Mouse (Mus musculus): Measurements from ENCODE around the gene Rpgrip1l.

Gene Rpgrip1l

DNA sequence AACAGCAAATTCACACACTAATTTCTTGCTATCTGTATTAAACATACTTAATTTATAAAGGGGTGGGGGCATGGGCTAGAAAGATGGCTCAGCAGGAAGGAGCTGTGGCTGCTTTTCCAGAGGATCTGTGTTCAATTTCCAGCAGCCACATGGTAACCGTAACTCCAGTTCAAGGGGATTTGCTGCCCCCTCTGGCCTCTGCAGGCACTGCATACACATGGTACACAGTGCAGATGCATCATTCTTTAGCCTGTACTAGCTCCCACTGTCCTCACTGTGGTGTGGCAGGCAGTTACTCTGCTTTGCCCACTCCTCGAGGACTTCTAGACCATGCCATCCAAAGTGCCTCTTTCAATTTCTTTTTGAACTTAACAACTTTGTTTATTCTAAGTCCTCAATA, 36.7 kb downstream of the Rpgrip1l start:
- no peak for DNase-seq (ENCODE audit: low read depth, low spot score)

DNA sequence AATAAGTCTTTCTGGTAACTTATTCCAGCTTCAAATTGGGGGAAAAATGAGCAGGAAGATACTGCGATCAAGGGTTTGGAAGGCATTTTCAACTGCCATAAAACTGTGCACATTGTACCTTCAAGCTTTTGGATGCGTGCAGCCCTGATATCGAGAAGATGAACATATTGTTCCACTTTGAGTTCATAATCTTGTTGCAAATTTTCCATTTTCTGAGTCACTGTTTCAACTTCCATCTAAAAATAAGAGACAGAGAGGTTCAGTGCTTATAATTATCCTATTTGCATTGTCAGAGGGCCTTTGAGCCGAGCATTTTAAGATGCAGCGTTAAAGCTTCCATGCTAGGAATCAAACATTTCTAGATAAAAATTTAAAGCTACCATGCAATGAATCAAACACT, 39.6 kb downstream of the Rpgrip1l start:
- DNase-seq (ENCODE audit: low read depth, low spot score), result no peak

DNA sequence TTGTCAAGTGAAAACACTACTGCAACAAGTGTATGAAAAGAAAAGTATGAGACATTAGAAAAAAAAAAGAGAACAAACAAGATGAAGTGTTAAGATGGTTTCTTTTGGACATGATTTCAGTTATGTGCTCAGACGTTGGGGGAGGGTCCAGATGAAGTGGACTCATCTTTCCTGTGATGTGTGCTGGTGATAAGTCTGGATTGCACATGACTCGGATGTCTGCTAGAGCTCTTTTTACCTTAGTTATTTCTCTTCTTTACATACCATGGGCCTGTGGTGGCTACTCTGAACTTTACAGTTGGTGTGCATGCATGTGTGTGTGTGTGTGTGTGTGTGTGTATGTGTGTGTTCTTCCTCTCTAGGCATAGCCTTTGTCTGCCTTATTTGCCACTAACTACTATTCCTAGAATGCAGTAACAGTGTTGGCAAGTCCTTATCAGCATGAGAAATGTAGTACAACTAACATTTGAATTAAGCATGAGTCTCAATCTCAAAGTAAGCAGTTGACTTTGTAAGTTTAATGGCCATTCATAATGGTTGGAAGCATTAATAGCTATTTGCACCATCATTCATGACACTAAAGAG, 43.6 kb downstream of the Rpgrip1l start:
- DNase-seq (ENCODE audit: low read depth, low spot score), result no peak

DNA sequence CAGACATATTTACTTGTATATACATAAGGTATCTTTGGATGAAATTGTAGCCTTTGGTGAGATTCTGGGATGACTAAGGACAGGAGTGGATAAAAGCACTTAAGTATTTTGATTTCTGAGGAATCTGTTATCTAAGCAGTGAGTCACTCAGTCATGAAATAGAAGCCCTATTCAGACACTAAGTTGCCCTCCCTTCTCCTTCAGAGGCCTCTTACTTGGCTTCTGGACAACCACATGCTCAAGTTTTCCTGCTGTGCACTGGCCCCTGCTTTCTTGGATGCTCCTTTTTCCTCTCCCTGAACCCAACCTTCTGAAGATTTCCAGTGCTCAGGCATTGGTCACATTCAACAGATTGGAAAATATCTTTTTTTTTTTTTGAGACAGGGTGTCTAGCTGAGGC, 48.5 kb downstream of the Rpgrip1l start:
- no peak for DNase-seq (ENCODE audit: low read depth, low spot score)

DNA sequence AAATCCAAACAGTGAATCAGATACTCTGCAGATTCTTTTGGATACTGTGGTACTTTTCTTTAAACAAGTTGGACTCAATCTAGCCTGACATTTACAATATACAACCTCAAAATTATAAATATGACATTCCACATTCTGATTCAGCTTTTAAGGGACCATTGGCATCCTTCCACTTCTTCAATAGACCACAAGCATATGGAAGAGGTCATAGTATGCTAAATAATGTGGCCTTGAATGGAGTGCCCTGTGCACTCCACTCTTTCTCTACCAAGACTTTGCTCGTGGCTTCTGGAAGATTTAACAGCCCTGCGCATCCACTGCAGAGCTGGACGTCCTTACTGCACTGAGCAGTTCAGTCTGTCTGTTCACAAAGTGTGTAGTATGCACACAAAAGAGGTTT, 49.1 kb downstream of the Rpgrip1l start:
- DNase-seq (ENCODE audit: low read depth, low spot score), result no peak

DNA sequence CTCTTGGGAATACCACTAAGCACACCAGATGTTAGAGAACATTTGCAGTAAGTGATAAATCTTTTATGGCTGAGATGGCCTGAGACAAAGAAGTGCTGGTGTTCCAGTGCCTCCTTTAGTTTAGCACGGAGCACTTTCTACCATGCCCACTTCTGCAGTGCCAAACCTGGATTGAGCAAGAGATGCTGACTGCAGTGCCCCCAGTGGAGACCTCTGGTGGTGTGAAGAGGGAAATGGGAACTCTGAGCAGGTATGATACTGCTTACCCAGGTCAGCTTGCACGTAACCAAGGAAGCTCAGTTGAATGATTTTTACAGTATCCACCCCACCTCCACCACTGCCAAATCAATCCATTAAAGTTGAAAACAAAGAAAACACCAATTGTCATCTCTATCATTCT, 51.5 kb downstream of the Rpgrip1l start:
- no peak for DNase-seq (ENCODE audit: low read depth, low spot score)

DNA sequence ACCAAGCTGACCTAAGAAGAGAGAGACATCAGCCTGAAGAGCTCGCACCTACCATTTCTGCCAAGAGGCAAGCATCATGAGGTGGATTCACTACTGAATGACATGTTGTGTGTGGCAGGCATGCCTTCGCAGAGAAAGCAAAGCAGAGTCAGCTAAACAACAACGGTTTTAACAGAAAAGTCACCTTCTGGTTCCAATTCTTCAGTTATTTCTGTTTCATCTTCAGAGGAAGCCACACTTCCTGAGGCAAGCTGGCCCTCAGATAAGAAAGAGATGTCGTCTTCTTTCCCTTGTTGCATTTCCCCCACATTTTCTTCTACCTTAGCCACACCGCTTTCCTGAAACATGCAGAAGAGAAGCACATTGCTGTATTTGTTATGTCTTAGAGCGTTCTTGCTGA, 62.1 kb downstream of the Rpgrip1l start:
- no peak for DNase-seq (ENCODE audit: low read depth, low spot score)

DNA sequence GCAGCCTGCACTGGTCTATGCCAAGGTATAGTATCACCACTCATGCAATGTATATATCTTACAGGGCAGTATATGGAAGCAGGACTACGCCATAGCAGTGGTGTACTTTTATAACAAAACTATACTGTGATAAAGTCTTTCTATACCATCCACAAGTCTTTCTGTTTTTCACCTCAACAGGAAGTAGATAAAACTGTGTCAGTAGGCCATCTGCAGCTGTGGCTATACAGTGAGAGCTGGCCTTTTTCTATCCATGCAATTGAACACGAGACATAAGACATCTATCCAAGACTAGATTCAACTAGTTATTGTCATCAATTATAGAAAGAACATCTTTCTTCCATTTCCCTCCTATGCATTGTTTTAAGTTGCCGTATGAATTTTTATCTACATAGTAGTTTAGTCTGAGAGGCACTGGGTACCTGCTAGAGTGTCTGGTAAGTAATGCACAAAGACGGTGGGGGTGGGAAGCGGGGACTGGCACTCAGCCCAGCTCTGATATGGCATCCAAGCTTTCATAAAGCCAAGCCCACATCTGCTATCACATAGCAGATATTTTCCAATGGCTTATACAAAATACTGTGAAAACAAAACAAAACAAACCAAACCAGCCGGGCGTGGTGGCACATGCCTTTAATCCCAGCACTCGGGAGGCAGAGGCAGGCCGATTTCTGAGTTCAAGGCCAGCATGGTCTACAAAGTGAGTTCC, 63.1 kb downstream of the Rpgrip1l start:
- no peak for DNase-seq (ENCODE audit: low read depth, low spot score)

DNA sequence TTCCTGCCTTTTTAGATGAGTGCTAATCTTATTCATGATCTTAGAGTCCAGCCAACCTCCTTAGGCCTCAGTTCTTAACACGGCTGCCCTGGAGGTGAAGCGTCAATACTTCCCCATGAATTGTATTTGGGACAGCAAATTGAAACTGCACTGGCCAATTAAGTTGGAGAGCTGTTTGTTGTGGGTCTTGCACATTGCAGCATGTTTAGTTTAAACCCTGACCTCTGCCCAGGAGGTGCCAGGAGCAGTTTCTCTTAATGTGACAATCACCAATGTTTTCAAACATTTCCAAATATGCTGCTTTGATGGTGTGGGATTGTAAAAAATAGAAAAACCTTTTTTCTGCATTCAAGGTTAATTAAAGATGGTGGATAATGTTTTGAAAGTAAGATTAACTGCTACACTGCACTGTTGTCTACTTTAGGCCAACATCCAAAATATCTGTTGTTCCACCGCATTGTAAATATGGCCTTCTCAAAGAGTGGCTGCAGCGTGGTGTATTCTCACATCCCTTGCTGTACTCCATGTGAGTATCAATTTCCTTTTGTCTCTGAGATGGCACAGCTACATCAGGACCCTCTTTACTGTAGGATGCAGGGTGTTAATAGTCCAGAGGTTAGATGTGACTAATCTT, 67.1 kb downstream of the Rpgrip1l start:
- DNase-seq (ENCODE audit: low read depth, low spot score), result no peak

DNA sequence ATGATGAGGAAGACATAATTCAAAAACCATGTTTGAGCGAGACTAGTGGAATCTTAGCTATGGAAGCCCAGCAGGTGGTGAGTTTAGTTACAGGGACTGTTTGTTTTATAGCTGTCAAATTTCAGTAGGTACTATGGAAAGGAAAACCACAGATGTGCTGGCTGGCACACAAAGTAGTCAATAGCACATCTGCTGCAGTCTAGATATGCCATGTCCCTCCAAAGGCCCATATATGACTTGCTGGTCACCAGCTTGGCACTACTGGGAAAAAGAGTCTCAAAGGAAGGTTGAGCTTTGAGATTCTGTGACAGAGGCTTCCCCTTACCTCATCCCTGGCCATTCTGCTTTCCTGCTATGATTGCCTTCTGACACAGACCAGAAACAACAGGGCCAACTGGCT, 70.3 kb downstream of the Rpgrip1l start:
- DNase-seq (ENCODE audit: low read depth, low spot score), result no peak

DNA sequence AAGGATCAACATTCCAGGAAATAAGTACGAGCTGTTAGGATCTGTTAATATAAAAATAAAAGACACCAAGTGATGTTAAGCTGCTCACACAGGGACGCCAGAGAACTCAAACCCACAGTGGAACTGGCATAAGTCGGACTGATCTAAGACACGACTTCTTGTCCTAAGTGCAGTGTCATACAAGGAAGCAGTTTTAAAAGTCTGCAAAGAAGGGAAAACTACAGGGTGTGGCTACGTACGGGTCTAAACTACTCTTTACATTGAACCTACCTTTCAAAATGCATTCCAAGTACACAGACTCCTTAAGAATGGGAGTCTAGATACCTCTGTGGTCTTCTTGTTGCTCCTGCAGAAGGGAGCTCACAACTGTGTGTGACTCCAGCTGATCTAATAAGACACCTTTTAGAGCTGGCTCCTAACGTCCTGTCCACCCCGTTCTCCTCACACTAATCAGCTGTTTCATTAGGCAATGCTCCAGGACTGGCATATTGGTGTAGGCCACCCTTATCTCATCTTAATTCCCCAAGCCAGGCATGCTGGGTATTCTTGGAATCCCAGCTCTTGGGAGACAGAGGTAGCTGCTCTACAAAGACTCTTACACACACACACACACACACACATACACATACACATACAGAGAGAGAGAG, 71.1 kb downstream of the Rpgrip1l start:
- DNase-seq (ENCODE audit: low read depth, low spot score), result no peak

DNA sequence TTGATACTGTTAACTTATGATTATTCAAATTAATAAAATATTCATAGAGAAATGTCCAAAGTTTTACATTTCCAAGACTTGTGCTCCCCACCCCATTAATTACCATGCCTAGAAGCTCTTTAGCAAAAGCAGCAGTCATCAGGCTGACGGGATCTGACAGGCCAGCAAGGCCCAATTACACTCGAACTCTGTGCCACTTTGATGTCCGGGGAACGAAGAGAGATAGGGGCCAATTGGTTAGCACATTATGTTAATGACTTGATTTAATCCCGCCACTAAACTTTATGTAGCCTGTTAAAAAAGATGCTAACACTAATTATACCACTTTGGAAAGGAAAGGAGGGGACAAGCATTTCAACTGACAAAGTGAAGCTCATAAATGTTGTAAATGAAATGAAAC, 71.7 kb downstream of the Rpgrip1l start:
- DNase-seq (ENCODE audit: low read depth, low spot score), result no peak

DNA sequence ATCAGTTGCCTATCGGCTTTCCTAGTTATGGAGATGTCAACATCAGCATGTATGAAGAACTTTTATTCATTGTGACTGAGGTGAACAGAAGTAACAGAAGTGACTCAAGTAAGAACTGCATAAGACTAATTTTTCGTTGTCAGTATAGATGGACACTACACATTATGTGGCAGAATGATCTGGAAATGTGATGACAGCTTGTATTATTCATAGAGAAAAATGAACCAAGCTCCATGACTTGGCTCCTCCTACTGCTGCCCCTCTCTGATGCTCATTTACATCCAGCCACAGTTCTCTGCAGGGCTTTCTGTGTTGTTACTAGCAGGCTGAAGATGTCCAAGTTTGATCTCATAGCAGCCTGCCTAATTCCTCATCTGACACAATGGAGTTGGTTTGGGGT, 75.9 kb downstream of the Rpgrip1l start:
- DNase-seq (ENCODE audit: low read depth, low spot score), result no peak

DNA sequence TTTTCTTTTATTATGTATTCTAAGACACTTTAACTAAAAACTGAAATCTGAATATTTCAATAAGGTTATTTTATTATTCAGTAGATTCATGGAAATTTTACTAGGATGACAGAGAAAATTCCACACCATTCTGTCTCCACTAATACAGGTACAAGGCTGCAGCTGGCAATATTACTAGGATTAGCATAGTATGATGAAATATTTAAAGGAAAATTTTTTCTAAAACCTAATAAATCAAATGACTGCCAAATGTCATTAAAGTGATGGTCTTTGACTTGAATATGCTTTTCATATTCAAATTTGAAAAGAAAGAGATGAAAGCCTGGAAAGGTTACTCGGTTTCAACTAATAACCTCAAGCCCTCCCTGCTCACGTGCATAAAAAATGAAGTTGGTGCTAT, 79.0 kb downstream of the Rpgrip1l start:
- DNase-seq (ENCODE audit: low read depth, low spot score), result no peak

DNA sequence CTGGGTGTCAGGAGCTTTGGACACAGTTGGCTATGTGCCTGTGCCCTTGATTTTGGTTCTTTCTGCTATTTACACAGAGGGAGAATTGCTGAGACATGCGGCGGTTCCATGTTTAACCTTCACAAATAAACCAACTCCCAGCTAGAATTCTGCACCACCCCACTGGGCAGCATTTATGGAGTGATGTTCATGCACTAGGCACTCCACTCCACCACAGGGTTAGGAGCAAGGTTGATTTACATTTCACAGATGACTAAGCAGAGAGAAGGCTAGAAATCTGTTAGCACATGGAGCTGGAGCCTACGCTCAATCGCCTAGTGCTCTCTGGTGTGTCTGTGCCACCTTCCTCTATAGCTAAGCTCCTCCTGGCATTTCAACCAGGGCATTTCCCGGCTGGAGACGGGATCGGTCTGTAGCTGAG, 85.6 kb downstream of the Rpgrip1l start:
- no peak for DNase-seq (ENCODE audit: low read depth, low spot score)

DNA sequence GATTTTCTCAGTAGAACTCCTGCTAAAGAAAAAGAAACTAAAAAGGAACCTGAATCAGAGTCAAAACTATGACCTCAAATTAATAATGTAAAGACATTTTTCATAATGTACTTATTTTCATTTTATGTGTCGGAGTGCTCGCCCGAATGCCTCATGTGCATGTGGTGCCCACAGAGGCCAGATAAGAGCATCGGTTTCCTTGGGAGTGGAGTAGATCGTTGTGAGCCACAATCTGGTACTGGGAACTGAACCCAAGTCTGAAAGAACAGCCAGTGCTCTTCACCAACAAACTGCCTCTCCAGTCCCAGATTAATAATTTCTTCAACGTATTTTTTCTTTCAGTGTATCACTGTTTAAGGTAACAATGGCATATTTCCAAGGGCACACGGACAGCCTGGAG, 88.8 kb downstream of the Rpgrip1l start:
- DNase-seq (ENCODE audit: low read depth, low spot score), result no peak

DNA sequence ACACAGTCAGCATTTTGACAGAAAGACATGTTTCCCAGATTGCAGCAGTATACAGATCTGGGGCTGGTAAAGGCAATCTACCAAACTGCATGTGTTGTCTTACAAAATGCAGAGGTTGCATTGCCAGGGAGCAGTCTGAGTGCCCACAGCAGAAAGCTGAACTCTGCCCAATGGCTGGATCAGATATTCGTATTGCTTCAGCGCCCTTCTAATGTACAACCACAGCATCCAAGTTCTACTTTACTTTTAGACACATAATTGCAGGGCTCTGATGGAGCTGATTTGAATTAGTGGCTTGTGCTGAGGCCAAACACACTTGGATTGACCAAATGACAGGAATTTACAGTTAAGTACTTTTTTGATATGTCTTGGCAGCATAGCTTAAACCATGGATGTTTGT, 91.2 kb downstream of the Rpgrip1l start:
- no peak for DNase-seq (ENCODE audit: low read depth, low spot score)

DNA sequence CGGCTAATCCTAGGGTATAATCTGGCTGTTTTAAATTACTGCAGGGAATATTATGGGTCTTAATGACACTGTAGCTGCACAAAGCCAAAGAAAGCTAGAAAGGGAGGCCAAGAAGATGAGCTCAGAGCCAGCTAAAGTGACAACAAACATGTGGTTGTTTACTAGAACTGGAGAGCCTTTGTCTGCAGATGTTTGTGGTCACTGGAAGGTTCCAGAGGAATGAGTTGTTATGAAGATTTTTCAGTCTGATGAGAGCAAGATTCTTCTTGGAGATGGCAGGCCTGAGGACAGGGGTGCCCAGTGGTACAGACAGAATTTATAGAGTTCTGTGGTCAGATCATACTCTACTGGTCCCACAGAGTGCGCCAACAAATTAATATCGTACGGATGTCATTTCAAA, 94.8 kb downstream of the Rpgrip1l start:
- no peak for DNase-seq (ENCODE audit: low read depth, low spot score)

DNA sequence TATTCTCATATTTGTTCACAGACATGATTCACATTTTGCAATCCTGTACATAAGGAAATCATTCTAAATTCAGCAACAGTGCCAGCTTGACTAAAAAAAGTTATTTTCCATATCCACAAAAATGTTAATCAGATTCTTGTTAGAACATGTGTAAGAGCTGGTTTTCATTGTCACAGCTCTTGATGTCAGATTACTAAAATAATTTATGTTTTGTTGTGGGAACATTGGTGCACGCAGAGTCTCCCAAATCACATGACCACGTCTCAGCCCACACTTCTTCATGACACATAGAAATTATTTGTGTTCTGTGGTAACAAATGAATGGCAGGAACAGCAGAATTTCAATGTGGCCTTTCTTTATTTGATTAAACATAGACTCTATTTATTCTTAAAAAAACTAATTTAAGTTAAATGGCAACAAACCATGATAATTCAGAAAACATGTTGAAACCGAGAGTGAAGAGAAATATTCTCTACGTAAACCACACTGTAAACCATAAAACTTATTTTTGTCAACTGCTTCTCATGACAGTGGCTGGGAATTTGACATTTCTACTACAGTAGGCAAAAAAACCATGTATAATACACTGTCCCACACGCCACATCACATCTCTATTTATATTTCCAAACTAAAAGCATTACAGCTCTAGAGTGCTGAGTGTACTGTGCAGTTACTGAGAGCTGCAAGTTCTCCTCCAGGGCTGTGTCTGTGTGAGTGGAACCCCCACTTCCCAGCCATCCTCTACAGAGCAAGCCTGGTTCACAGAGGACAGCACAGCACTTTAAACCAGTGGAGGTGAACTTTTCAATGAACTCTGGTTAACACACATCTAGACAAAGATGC, 95.8 kb downstream of the Rpgrip1l start:
- no peak for DNase-seq (ENCODE audit: low read depth, low spot score)

DNA sequence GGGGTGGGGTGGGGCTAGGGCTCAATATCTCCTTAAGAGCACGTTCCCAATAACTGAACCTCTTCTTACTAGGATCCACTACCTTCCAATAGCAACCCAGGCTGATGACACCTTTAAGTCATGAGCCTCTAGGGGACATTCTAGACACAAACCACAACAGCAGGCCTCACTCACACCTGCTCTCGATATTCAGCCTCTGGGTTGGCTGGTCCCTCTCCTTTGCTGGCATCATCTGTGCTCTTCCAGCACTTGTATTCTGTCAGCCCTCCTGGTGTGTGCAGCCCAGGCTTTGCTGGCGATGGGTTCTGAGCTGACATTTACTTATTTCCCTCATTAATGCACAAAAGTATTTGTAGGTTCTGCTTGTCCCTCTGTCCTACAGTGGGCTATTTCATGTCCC, 98.8 kb downstream of the Rpgrip1l start:
- DNase-seq (ENCODE audit: low read depth, low spot score), result no peak

DNA sequence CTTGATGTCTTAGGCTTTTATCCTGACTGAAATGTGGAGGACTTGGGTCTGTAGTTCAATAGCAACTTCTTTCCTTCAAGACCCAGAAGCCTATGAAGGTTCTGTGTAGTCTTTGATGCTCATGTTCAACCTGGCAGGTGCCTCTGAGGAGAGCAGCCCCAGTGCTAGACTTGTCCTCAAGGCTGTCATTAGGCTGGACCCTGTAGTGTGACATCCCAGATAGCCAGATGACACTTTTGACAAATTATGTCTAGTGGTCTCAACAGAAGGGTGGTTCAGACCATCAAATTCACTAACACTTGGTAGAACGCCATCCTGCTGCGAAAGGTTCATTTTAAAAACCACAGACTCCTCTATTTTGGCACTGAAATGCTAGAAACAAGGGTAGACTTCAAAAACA, 100.1 kb downstream of the Rpgrip1l start:
- no peak for DNase-seq (ENCODE audit: low read depth, low spot score)

DNA sequence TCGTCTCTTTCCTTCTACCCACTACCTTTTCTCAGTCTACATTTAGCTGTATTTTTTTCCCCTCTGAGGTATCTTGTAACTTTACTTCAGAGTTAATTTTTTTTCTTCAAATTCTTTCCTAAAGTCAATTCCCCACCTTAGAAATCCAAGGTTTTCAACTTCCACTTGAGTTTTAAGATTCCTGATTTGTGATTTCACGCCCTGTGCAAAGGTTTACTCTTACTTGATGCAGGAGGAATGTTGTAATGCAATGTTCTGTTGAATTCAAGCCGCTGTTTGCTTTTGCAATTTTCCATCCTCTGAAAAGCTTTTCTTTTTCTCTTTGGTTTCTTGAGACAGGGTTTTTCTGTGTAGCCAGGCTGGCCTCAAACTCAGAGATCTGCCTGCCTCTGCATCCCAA, 103.4 kb downstream of the Rpgrip1l start:
- no peak for DNase-seq (ENCODE audit: low read depth, low spot score)
